Mouse (Mus musculus) neural tube, embryonic 14.5 days (tissue): ENCODE results near the gene Trim9. TPM values are rescaled to one million over a fixed set of nuclear protein-coding genes. Genes with fewer than 3 reads are reported as not detected.

Experiments used
- ATAC-seq: fragments of 200-750 bp; cut with Nextera tagmentation; 2 replicates; pipeline ENCODE4 v1.8.0; 2017; ENCODE audit warnings: low read depth, mild to moderate bottlenecking, moderate TSS enrichment, moderate library complexity
- H3K27ac ChIP-seq: fragments of 300-500 bp; sonication (generic); 2 replicates; pipeline ENCODE4 v1.5.1; 2014; ENCODE audit warnings: low read depth, mild to moderate bottlenecking, control low read depth, low read length, moderate library complexity, mixed read lengths
- H3K27me3 ChIP-seq: fragments of 300-500 bp; sonication (generic); 2 replicates; pipeline ENCODE4 v1.6.1; 2014; ENCODE audit warnings: low read length; ENCODE audit not compliant: control insufficient read depth, insufficient read depth
- H3K36me3 ChIP-seq: fragments of 300-500 bp; sonication (generic); 2 replicates; pipeline ENCODE4 v1.6.1; 2014; ENCODE audit warnings: low read length, mixed read lengths; ENCODE audit not compliant: control insufficient read depth, insufficient read depth
- H3K4me1 ChIP-seq: fragments of 300-500 bp; sonication (generic); 2 replicates; pipeline ENCODE4 v1.6.1; 2014; ENCODE audit warnings: low read length; ENCODE audit not compliant: control insufficient read depth, insufficient read depth
- H3K4me2 ChIP-seq: fragments of 300-500 bp; sonication (generic); 2 replicates; pipeline ENCODE4 v1.6.1; 2014; ENCODE audit warnings: mild to moderate bottlenecking, low read depth, low read length, control low read depth
- H3K4me3 ChIP-seq: fragments of 300-500 bp; sonication (generic); 2 replicates; pipeline ENCODE4 v1.5.1; 2014; ENCODE audit warnings: low read depth, low read length, control low read depth, mixed read lengths
- H3K9ac ChIP-seq: fragments of 300-500 bp; sonication (generic); replicated peaks from 2 replicates; pipeline ENCODE4 v1.6.1; 2014; ENCODE audit warnings: low read depth, mild to moderate bottlenecking, control low read depth, low read length, mixed read lengths
- H3K9me3 ChIP-seq: fragments of 300-500 bp; sonication (generic); 2 replicates; pipeline ENCODE4 v1.6.1; 2016; ENCODE audit warnings: low read length; ENCODE audit not compliant: control insufficient read depth
- WGBS: fragments of 180-500 bp; shearing (Covaris S2); extraction: QIAGEN DNeasy Blood & Tissue Kit; methylation state at CpG from one replicate; pipeline ENCODE4 v1.1.7; 2014; 5-methylcytosine and 5-hydroxymethylcytosine counted together
- polyA plus RNA-seq: library from polyadenylated mRNA; unstranded; fragments of >200 nt; fragmentation: Nextera tagmentation; extraction: Ambion mirVana; gene quantifications from 2 replicates; pipeline ENCODE4 v1.2.1, GENCODE M21; 2014

The Trim9 gene
- polyA plus RNA-seq, 1 experiment from 2014 or later, result 106 TPM

GRCm38 (mm10) chr12:70280930-70281329 lies 66.5 kb downstream of the Trim9 start:
- WGBS, result 90% methylated on average over 2 of the region's 2 CpGs
- no peaks in the 10 kb centered on the region for H3K27me3 ChIP-seq
- H3K36me3 ChIP-seq, result peaks cover 19% of the 10 kb centered on the region; the same call in 1 of the 2 replicates
- no peaks in the 10 kb centered on the region for H3K9me3 ChIP-seq
- H3K4me3 ChIP-seq, result no peak overlapping the region
- no peaks in the 10 kb centered on the region for H3K4me1 ChIP-seq
- no peak overlapping the region for H3K4me2 ChIP-seq
- ATAC-seq, result no peak
- no peak overlapping the region for H3K9ac ChIP-seq
- no peak overlapping the region for H3K27ac ChIP-seq

- 91% methylated on average over 10 of the region's 10 CpGs for WGBS
These were observed 67.0 kb downstream of the Trim9 start for GRCm38 (mm10) chr12:70280381-70280780.

GRCm38 (mm10) chr12:70277071-70277939 lies 70.1 kb downstream of the Trim9 start:
- Histone ChIP-seq H3K4me2 (no peak overlapping the region), H3K9me3 (no peaks in the 10 kb centered on the region), H3K4me1 (no peaks in the 10 kb centered on the region), H3K27me3 (no peaks in the 10 kb centered on the region), H3K27ac (no peak overlapping the region), H3K9ac (no peak overlapping the region), H3K36me3 (peaks cover 23% of the 10 kb centered on the region; the same call in 1 of the 2 replicates), H3K4me3 (no peak overlapping the region)
- 60% methylated on average over 12 of the region's 12 CpGs for WGBS
- ATAC-seq, result no peak

More at GRCm38 (mm10) chr12:70280381-70280780, 67.0 kb downstream of the Trim9 start:
- Histone ChIP-seq H3K9me3 (no peaks in the 10 kb centered on the region), H3K4me3 (no peak overlapping the region), H3K27me3 (no peaks in the 10 kb centered on the region), H3K36me3 (peaks cover 19% of the 10 kb centered on the region; the same call in 1 of the 2 replicates), H3K4me2 (no peak overlapping the region), H3K9ac (no peak overlapping the region), H3K27ac (no peak overlapping the region), H3K4me1 (no peaks in the 10 kb centered on the region)
- ATAC-seq, result no peak

- H3K36me3 ChIP-seq, result peaks cover 12% of the 10 kb centered on the region; the same call in 1 of the 2 replicates
- 82% methylated on average over 6 of the region's 6 CpGs for WGBS
These were observed 77.7 kb downstream of the Trim9 start for GRCm38 (mm10) chr12:70269724-70270123.

GRCm38 (mm10) chr12:70267314-70267713 lies 80.1 kb downstream of the Trim9 start:
- Histone ChIP-seq H3K4me1 (no peaks in the 10 kb centered on the region), H3K4me3 (no peak overlapping the region), H3K36me3 (peaks cover 12% of the 10 kb centered on the region; the same call in 1 of the 2 replicates), H3K27me3 (no peaks in the 10 kb centered on the region), H3K9me3 (no peaks in the 10 kb centered on the region), H3K4me2 (no peak overlapping the region), H3K27ac (no peak overlapping the region), H3K9ac (no peak overlapping the region)
- WGBS, result 87% methylated on average over 9 of the region's 9 CpGs
- ATAC-seq, result no peak

More at GRCm38 (mm10) chr12:70269724-70270123, 77.7 kb downstream of the Trim9 start:
- Histone ChIP-seq H3K27ac (no peak overlapping the region), H3K9ac (no peak overlapping the region), H3K4me3 (no peak overlapping the region), H3K4me1 (no peaks in the 10 kb centered on the region), H3K27me3 (no peaks in the 10 kb centered on the region), H3K4me2 (no peak overlapping the region), H3K9me3 (no peaks in the 10 kb centered on the region)
- ATAC-seq, result no peak

GRCm38 (mm10) chr12:70266494-70266931 lies 80.9 kb downstream of the Trim9 start:
- 51% methylated on average over 8 of the region's 8 CpGs for WGBS
- no peaks in the 10 kb centered on the region for H3K4me1 ChIP-seq

GRCm38 (mm10) chr12:70263721-70264120 lies 83.7 kb downstream of the Trim9 start:
- Histone ChIP-seq H3K9ac (no peak overlapping the region), H3K4me1 (no peaks in the 10 kb centered on the region), H3K9me3 (no peaks in the 10 kb centered on the region), H3K4me2 (no peak overlapping the region), H3K27me3 (no peaks in the 10 kb centered on the region), H3K27ac (no peak overlapping the region), H3K36me3 (peaks cover 9% of the 10 kb centered on the region; the same call in 1 of the 2 replicates), H3K4me3 (no peak overlapping the region)
- ATAC-seq, result no peak
- WGBS, result 17% methylated on average over 7 of the region's 7 CpGs

More at GRCm38 (mm10) chr12:70266494-70266931, 80.9 kb downstream of the Trim9 start:
- Histone ChIP-seq H3K36me3 (peaks cover 9% of the 10 kb centered on the region; the same call in 1 of the 2 replicates), H3K4me3 (no peak overlapping the region), H3K27me3 (no peaks in the 10 kb centered on the region), H3K27ac (no peak overlapping the region), H3K9me3 (no peaks in the 10 kb centered on the region), H3K9ac (no peak overlapping the region), H3K4me2 (no peak overlapping the region)
- no peak for ATAC-seq

- WGBS, result 94% methylated on average over 17 of the region's 17 CpGs
- Histone ChIP-seq H3K27me3 (no peaks in the 10 kb centered on the region), H3K27ac (no peak overlapping the region), H3K4me1 (no peaks in the 10 kb centered on the region), H3K9ac (no peak overlapping the region), H3K9me3 (no peaks in the 10 kb centered on the region), H3K4me3 (no peak overlapping the region), H3K36me3 (peaks cover under 1% of the 10 kb centered on the region; the same call in 1 of the 2 replicates), H3K4me2 (no peak overlapping the region)
- no peak for ATAC-seq
These were observed 85.0 kb downstream of the Trim9 start for GRCm38 (mm10) chr12:70262271-70262953.
